Mouse (Mus musculus): ENCODE results near the gene Gm11564.
A peak's percentile ranks its signal among the peaks of the same experiment; 100 is the strongest.
"Not testable (repeated sequence)": the region's sequence is repeated elsewhere in the genome, so short reads cannot be mapped to it uniquely, and the experiment has no call there.

Gene Gm11564

GRCm38 (mm10) chr11:99815566-99815965 is at the start of gene Gm11564:
TSS of gene Gm11564 (minus strand) at chr11:99815666.
- not testable (repeated sequence) for DNase-seq (ENCODE audit: low read depth, low spot score)

GRCm38 (mm10) chr11:99864176-99864575 is 48.7 kb upstream of the Gm11564 start, which contains the start of gene Gm11559:
TSS of gene Gm11559 (plus strand) at chr11:99864476.
- not testable (repeated sequence) for DNase-seq (ENCODE audit: low read depth, low spot score)

GRCm38 (mm10) chr11:99858761-99859160 is 43.3 kb upstream of the Gm11564 start:
- peak; percentile 12 for DNase-seq (ENCODE audit: low read depth, low spot score)

GRCm38 (mm10) chr11:99857617-99858016 is 42.2 kb upstream of the Gm11564 start, which contains the start of gene Gm11568:
TSS of gene Gm11568 (plus strand) at chr11:99857917.
- no peak for DNase-seq (ENCODE audit: low read depth, low spot score)

GRCm38 (mm10) chr11:99854121-99854520 is 38.7 kb upstream of the Gm11564 start:
- DNase-seq (ENCODE audit: low read depth, low spot score), result peak; percentile 27

- no peak for DNase-seq (ENCODE audit: low read depth, low spot score)
Observed at GRCm38 (mm10) chr11:99851508-99851907, 36.0 kb upstream of the Gm11564 start, which contains the start of gene Krtap4-16. TSS of gene Krtap4-16 (minus strand) at chr11:99851608.

GRCm38 (mm10) chr11:99846746-99847145 is 31.3 kb upstream of the Gm11564 start:
- no peak for DNase-seq (ENCODE audit: low read depth, low spot score)

GRCm38 (mm10) chr11:99842185-99842584 is 26.7 kb upstream of the Gm11564 start:
- no peak for DNase-seq (ENCODE audit: low read depth, low spot score)

- no peak for DNase-seq (ENCODE audit: low read depth, low spot score)
Observed at GRCm38 (mm10) chr11:99837966-99838365, 22.5 kb upstream of the Gm11564 start, which contains the start of gene 2300003K06Rik. TSS of gene 2300003K06Rik (minus strand) at chr11:99838066.

GRCm38 (mm10) chr11:99809792-99810191 is 5.7 kb downstream of the Gm11564 start, which contains the start of gene Krtap4-13:
TSS of gene Krtap4-13 (minus strand) at chr11:99809892.
- DNase-seq (ENCODE audit: low read depth, low spot score), result not testable (repeated sequence)

- DNase-seq (ENCODE audit: low read depth, low spot score), result not testable (repeated sequence)
Observed at GRCm38 (mm10) chr11:99804346-99804745, 11.1 kb downstream of the Gm11564 start, which contains the start of gene Gm11554. TSS of gene Gm11554 (minus strand) at chr11:99804446.

- DNase-seq (ENCODE audit: low read depth, low spot score), result not testable (repeated sequence)
Observed at GRCm38 (mm10) chr11:99798832-99799231, 16.6 kb downstream of the Gm11564 start, which contains the start of gene Gm11569. TSS of gene Gm11569 (minus strand) at chr11:99798932.

- DNase-seq (ENCODE audit: low read depth, low spot score), result no peak
Observed at GRCm38 (mm10) chr11:99793367-99793766, 22.1 kb downstream of the Gm11564 start, which contains the start of gene Gm11596. TSS of gene Gm11596 (minus strand) at chr11:99793467.

GRCm38 (mm10) chr11:99784900-99785299 is 30.6 kb downstream of the Gm11564 start, which contains the start of gene Krtap4-9:
TSS of gene Krtap4-9 (plus strand) at chr11:99785200.
- DNase-seq (ENCODE audit: low read depth, low spot score), result not testable (repeated sequence)

GRCm38 (mm10) chr11:99780604-99781003 is 34.9 kb downstream of the Gm11564 start, which contains the start of gene Krtap4-8:
TSS of gene Krtap4-8 (minus strand) at chr11:99780704.
- DNase-seq (ENCODE audit: low read depth, low spot score), result no peak

- DNase-seq (ENCODE audit: low read depth, low spot score), result no peak
Observed at GRCm38 (mm10) chr11:99778401-99778800, 37.1 kb downstream of the Gm11564 start.

- not testable (repeated sequence) for DNase-seq (ENCODE audit: low read depth, low spot score)
Observed at GRCm38 (mm10) chr11:99772813-99773212, 42.7 kb downstream of the Gm11564 start, which contains the start of gene Gm11595. TSS of gene Gm11595 (minus strand) at chr11:99772913.

- DNase-seq (ENCODE audit: low read depth, low spot score), result no peak
Observed at GRCm38 (mm10) chr11:99768410-99768809, 47.1 kb downstream of the Gm11564 start.

Measured in brain, adult 2 months (tissue).